Mouse (Mus musculus) layer of hippocampus, adult 6 months (tissue): ENCODE data around the gene S100a14. TPM values are rescaled to one million over a fixed set of nuclear protein-coding genes. Genes with fewer than 3 reads are reported as not detected.

Source experiments
- long read RNA-seq, 2 experiments: library from polyadenylated mRNA; unstranded; transcript quantifications; one replicate each; pipeline ENCODE4 v2.0.0; 2019 to 2020
- polyA plus RNA-seq: library from polyadenylated mRNA; unstranded; fragments of <200 nt; fragmentation: Nextera tagmentation; gene quantifications from 2 replicates; pipeline ENCODE4 v1.2.3, GENCODE M21; 2021

Gene S100a14
- polyA plus RNA-seq = 0.15 TPM in 1 of 2 replicates, not detected in the other
- long read RNA-seq, experiment 1 = 0 reads
- long read RNA-seq, experiment 2 = 0 reads

DNA sequence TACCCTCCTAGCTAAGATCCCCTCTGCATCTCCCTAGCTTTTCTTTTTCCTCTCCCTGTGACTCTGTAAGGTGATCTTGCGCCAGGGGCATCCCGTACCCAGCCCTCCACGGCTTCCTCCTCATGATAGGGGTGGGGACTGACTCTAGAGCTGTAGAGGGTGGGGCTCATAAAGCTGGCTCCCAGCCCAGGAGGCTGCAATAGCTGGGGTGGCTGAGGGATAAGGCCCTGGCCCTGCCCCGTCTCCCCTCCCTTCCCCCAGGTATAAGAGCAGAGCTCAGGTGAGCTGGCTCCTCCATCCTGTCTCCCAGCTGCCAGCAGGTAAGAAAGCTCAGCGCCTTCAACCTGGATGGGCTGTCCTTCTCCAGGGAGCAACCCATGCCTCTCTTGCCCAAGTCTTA, at the start of gene S100a14:
Gene S100a14 (plus strand): TSS at position 277 of the 400 bp plus-strand sequence.

GRCm38 (mm10) chr3:90490696-90491256, 35.9 kb upstream of the S100a14 start, which contains the start of gene Snapin:
Gene Snapin (minus strand): TSS chr3:90491033.

GRCm38 (mm10) chr3:90508950-90509746, 17.5 kb upstream of the S100a14 start, which contains the start of gene Chtop:
Gene Chtop (minus strand): TSS chr3:90509498.

DNA sequence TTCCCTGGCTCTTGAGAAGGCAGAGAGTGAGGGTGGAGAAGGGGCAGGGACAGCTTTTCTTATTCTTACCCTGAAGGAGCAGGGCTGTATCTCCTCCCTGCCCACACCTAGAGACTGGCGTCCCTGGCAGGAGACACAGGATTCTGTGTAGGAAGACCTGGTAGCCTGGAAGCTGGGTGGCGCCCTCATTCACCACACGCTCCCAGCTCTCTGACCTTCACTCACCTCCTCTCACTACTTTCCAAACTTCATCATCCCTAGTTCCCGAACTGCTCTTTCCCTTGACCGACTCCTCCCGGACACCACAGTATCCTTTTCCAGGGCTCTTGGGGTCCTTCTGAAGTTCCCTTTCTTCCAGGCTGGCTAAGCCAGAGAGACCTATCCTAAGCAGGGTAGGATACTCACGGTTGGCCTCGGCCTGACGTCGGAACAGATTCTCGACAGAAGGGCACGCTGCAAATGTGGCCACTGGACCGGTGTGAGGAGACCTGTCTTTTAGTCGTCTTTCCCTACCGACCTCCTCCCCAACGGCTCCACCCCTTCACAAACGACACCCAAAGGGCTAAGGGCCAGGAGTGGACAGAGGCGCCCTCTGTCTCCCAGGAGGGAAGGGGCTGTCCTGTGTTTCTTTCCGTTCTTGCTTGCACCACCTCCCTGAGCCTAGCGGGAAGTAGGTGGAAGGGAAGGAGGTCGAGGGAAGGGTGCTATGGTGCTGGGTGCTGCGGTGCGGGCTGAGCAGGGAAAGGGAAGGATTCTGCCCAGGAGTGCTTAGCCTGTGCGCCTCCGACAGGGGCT, 12.7 kb upstream of the S100a14 start, which contains the start of the genes S100a1 and S100a13:
Gene S100a1 (minus strand): TSS at position 597 of the 795 bp plus-strand sequence.
Gene S100a13 (plus strand): TSS at position 640 of the 795 bp plus-strand sequence.

DNA sequence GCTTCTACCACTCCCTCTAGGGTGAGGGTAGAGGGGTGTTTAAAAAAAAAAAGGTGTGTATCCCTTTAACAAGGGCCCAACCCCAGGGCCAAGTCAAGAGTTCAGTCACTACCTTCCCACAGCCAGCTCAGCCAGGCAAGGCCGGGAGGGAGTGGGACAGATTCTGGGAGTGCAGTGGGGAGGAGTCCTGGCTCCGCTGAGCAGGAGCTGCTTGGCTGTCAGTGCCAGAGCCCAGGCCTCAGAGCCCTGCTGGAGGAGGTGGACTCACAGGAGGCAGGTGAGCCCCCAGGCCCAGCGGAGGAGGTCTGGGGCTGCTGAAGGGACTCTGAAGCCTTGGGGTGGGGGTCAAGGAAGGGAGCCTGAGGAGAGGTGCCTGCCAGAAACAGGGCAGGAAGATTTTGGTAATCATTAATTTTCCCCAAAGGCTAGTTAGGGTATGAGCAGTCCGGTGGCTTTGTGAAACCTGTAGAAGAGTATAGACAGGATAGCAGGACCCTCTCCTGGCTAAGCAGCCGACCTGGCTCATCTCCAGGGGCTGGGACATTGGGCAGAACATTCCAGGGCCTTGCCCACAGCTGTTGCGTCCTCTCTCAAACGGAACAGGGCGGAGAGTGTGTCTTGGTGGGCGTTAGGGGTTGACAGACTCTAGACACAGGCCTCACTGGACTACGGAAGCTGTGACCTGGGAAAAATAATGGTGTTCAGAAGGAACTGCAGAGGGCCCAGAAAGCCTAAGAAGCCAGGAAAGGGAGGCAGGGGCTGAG, 10.7 kb downstream of the S100a14 start, which contains the start of gene S100a16:
Gene S100a16 (plus strand): TSS at position 114 of the 764 bp plus-strand sequence.

DNA sequence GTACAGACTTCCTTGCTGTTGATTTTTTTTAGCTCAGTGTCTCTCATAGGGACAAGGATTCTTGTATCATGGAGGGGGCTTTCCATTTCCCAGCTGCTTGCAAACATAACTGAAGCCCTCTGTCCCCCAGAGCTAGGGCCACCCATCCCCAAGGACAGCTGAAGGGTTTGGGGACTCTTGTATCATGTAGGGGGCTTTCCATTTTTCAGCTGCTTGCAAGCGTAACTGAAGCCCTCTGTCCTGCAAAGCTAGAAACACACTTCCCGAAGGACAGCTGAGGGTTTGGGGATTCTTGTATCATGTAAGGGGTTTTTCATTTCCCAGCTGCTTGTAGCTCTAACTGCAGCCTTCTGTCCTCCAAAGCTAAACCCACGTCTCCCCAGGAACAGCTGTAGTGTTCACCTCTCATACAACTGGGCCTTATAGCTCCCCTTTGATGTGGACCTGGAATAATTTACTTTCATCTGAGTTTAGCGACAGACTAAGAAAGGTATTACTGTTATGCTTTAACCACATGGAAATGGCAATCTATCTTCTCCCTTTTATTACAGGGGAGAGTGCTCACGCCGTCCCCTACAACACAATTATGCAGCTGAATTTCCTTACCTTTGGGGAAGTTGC, 33.5 kb downstream of the S100a14 start, which contains the start of gene S100a3:
Gene S100a3 (plus strand): TSS at position 571 of the 621 bp plus-strand sequence.

Other genes starting within 250 kb of the S100a14 start
- 14.5 and 17.0 TPM in 2 replicates for gene Gatad2b, start 233.7 kb upstream of the S100a14 start, polyA plus RNA-seq
- 3.6 TPM in 2 replicates for gene Slc27a3, start 136.9 kb upstream of the S100a14 start, polyA plus RNA-seq
- gene Ints3, start 93.2 kb upstream of the S100a14 start, polyA plus RNA-seq = 12.0 and 12.8 TPM in 2 replicates
- gene Npr1, start 61.0 kb upstream of the S100a14 start, polyA plus RNA-seq = 0.78 and 0.92 TPM in 2 replicates
- gene Ilf2, start 50.7 kb upstream of the S100a14 start, polyA plus RNA-seq = 70.1 and 73.7 TPM in 2 replicates
- gene Snapin, start 35.8 kb upstream of the S100a14 start, polyA plus RNA-seq = 91.8 and 96.6 TPM in 2 replicates
- gene Chtop, start 17.4 kb upstream of the S100a14 start, polyA plus RNA-seq = 86.8 and 92.3 TPM in 2 replicates
- 287 and 351 TPM in 2 replicates for gene S100a1, start 12.5 kb upstream of the S100a14 start, polyA plus RNA-seq
- 174 and 206 TPM in 2 replicates for gene S100a13, start 12.4 kb upstream of the S100a14 start, polyA plus RNA-seq
- gene S100a16, start 10.4 kb downstream of the S100a14 start, polyA plus RNA-seq = 198 and 207 TPM in 2 replicates
- 0.58 and 1.2 TPM in 2 replicates for gene S100a3, start 33.7 kb downstream of the S100a14 start, polyA plus RNA-seq
- not detected in 2 replicates for gene S100a2, start 63.4 kb downstream of the S100a14 start, polyA plus RNA-seq
- not detected in 2 replicates for gene Gm42674, start 75.0 kb downstream of the S100a14 start, polyA plus RNA-seq
- 5.3 and 5.8 TPM in 2 replicates for gene S100a4, start 76.9 kb downstream of the S100a14 start, polyA plus RNA-seq
- gene S100a5, start 81.7 kb downstream of the S100a14 start, polyA plus RNA-seq = not detected in 2 replicates
- gene S100a6, start 86.0 kb downstream of the S100a14 start, polyA plus RNA-seq = 46.6 and 59.7 TPM in 2 replicates
- gene S100a7a, start 127.2 kb downstream of the S100a14 start, polyA plus RNA-seq = 0.10 TPM in 1 of 2 replicates, not detected in the other
- 0.62 and 0.70 TPM in 2 replicates for gene S100a8, start 142.1 kb downstream of the S100a14 start, polyA plus RNA-seq
- gene S100a9, start 168.9 kb downstream of the S100a14 start, polyA plus RNA-seq = not detected in 2 replicates
- gene Pglyrp4, start 200.1 kb downstream of the S100a14 start, polyA plus RNA-seq = not detected in 2 replicates